Mouse (Mus musculus) layer of hippocampus, adult 2 months (tissue): ENCODE measurements around the gene 6330409D20Rik. TPM values are rescaled to one million over a fixed set of nuclear protein-coding genes. Genes with fewer than 3 reads are reported as not detected.
A peak's percentile ranks its signal among the peaks of the same experiment; 100 is the strongest.

ENCODE experiments used
- DNase-seq, 2 experiments: peaks; one replicate each; pipeline ENCODE4 v3.0.0; 2022; ENCODE audit warnings: low spot score in 2 of 2
- H3K27ac ChIP-seq: fragments of 200-600 bp; 2 replicates; pipeline ENCODE4 v1.8.1; 2022
- H3K4me3 ChIP-seq: fragments of 200-600 bp; 2 replicates; pipeline ENCODE4 v1.8.1; 2022; ENCODE audit warnings: mild to moderate bottlenecking
- CTCF ChIP-seq: fragments of 200-600 bp; conservative IDR thresholded peaks from 2 replicates; pipeline ENCODE4 v1.8.1; 2022; ENCODE audit warnings: antibody characterized with exemption, mild to moderate bottlenecking, moderate library complexity
- total RNA-seq, 2 experiments: library from RNA; stranded (reverse); gene quantifications; 2 replicates each; pipeline ENCODE4 v1.2.3; 2021

The 6330409D20Rik gene
- total RNA-seq, 2 experiments from 2014 or later = 1.4 to 2.9 TPM

- TF ChIP-seq CTCF = no peak
- no peak overlapping the region for H3K4me3 ChIP-seq
Measured at GRCm38 (mm10) chr2:32731911-32732310, 8.9 kb downstream of the 6330409D20Rik start.

DNA sequence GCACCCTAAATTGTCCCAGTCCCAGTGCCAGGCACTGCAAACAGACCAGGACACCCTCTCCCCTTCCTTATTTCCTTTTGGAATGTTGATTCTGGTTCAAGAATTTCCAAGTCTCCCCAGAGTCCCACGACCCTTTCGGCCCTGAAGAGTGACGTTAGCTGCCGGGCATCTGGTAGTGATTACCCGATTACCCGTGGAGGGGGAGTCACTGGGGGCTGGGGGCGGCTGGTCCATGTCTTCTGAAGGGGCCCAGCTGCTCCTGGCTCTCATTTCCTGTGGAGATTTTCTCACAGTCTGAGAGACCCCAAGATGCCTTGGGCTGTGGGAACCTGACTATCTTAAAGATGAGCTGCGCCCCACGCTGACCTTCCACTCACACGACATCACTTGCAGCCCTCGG lies 10.0 kb downstream of the 6330409D20Rik start:
- no peak for DNase-seq
- no peak overlapping the region for H3K27ac ChIP-seq
- TF ChIP-seq CTCF = no peak

More at GRCm38 (mm10) chr2:32731911-32732310, 8.9 kb downstream of the 6330409D20Rik start:
- no peak for DNase-seq
- H3K27ac ChIP-seq = no peak overlapping the region

GRCm38 (mm10) chr2:32729547-32729946 lies 11.3 kb downstream of the 6330409D20Rik start:
- TF ChIP-seq CTCF = no peak
- Histone ChIP-seq H3K27ac (no peak overlapping the region), H3K4me3 (no peak overlapping the region; the same call in 1 of the 2 replicates)
- no peak for DNase-seq

More for the DNA sequence above, 10.0 kb downstream of the 6330409D20Rik start:
- H3K4me3 ChIP-seq = no peak overlapping the region

GRCm38 (mm10) chr2:32728463-32728862 lies 12.4 kb downstream of the 6330409D20Rik start:
- peak overlapping the region; percentile 51 for H3K4me3 ChIP-seq
- peak overlapping the region; percentile 60; the same call in 1 of the 2 replicates for H3K27ac ChIP-seq
- no peak for DNase-seq

DNA sequence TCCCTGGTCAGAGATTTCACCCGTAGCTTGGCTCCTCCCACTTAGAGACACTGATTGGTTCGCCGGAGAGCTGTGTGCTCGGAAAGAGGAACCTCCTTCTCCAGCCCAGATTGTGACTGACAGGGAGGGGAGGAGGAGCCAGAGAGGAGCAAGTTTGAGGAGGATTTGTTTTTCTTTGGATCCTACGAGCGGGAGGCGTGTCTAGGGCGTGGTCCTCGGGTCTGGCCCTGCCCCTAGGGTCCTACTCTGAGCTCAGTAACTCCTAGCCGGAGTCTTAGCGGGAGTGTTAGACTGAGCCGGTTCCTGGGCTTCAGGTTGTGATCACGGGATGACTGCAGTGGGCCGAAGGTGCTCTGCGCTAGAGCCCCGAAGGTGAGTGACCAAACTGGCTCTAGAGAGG lies 13.4 kb downstream of the 6330409D20Rik start:
- Histone ChIP-seq H3K4me3 (peak overlapping the region; percentile 51), H3K27ac (peak overlapping the region; percentile 60; the same call in 1 of the 2 replicates)
- TF ChIP-seq CTCF = no peak
- peak; percentile 83 to 92 for DNase-seq

More at GRCm38 (mm10) chr2:32728463-32728862, 12.4 kb downstream of the 6330409D20Rik start:
- TF ChIP-seq CTCF = no peak

DNA sequence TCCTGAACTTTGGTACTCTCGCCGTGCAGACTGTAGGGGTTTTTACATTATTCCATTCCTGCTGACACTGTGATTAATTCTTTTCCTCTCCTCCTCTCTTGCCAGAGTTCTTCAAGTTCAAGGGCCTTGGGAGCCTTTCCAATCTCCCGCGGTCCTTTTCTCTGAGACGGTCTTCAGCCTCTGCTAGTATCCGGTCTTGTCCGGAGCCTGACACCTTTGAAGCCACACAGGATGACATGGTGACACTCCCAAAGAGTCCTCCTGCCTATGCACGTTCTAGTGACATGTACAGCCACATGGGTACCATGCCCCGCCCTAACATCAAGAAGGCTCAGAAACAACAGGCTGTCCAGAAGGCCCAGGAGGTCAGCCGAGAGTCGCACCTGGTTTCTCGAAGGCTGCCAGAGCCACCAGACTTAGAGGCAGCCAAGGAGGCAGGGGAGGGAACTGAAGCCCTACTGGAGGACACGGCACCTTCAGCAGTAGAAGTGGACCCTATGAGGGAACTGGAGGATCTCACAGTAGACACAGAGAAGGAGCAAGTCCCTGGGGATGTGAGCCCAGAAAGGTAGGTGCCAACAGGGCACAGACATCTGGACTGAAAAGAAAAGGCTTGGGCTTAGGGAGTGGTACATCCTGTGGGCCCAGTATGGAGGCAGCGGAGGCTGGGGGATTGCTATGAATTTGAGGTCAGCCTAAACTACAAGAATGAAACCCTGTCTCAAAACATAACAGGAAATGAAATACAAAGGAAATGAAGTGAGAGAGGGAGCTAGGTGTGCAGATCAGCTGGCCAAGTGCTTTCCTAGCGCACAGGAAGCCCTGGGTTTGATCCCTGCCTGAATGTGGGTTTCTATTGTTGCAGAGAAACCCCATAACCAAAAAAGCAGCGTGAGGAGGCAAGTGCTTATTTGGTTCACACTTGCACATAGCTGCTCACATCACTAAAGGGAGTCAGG lies 15.7 kb downstream of the 6330409D20Rik start:
- Histone ChIP-seq H3K4me3 (no peak overlapping the region), H3K27ac (no peak overlapping the region)
- no peak for DNase-seq
- TF ChIP-seq CTCF = no peak

DNA sequence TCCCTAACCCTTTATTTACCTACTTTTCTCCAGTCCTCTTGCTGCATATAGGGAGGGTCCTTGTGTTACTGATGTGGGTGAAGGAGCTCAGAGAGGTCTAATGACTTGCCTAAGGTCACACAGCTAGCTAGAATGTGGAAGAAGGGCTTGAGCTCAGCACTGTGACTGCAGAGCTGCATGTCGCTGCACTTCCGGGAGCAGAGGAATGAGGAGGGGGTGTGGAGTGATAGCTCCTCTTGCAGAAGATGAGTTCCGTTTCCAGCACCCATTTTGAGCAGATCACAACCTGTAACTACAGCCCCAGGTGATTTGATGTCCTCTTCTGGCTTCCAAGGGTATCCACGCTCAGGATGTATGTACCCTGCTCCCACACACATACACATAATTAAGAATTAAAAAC lies 16.7 kb downstream of the 6330409D20Rik start:
- Histone ChIP-seq H3K4me3 (no peak overlapping the region), H3K27ac (no peak overlapping the region)
- TF ChIP-seq CTCF = no peak
- DNase-seq = no peak

DNA sequence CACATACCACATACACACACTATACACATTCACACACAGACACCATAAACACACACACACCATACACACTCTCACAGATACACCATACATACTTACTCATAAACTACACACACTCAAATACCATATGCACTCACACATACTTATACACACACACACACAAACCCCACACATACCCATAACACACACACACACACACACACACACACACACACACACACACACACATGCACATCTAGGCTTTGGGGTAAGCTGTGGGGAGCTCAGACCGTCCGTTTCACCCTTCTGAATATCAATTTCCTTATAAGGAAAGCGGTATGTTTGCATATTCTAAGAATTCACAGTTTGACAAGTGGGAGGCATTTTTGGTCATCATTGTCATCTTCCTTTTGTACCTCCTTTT lies 18.2 kb downstream of the 6330409D20Rik start:
- Histone ChIP-seq H3K4me3 (no peak overlapping the region), H3K27ac (no peak overlapping the region)
- no peak for TF ChIP-seq CTCF
- DNase-seq = no peak

DNA sequence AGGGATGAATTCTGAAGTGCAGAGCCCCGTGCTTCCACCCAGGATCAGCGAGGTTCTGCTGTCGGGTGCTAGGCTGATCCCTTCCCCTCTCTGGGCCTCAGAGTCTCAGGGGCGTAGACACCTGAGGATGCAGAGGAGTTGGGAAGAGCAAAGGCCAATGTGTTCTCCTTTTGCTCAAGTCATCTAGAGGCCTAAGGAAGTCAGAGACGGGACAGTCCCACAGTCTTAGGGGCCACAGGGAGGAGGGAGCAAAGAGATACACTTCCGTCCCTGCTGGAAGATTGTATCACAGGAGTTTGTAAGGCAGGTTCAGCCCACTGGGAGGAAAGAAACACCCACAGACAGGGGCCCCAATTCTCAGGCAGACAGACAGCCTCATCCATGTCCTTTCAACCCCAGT lies 18.8 kb downstream of the 6330409D20Rik start:
- H3K27ac ChIP-seq = no peak overlapping the region
- no peak overlapping the region for H3K4me3 ChIP-seq
- no peak for TF ChIP-seq CTCF
- DNase-seq = no peak

DNA sequence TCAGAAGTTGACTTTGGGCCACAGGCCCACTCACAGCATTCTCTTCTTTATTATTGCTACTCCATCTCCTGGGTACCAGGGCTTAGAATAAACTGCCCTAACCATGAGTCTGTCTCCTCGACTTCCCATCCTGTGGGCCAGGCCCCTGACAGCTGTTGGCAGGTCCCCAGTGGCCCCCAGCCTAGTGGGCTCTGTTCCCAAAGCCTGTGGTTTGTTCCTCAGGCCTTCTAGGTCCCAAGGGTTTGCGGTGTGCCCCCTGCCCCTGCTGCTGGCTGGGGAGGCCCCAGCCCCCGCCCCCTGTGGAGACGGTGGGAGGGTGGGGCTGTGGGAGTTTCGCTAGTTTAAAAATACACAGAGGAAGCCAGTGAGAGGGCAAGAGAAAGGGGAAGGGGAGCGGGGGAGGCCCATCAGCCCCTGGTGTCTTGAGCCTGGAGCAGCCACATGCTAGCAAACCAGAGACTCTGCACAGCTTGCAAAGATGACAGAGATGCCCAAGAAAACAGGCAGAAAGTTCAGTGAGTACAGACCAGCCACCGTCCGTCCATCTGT lies 20.1 kb downstream of the 6330409D20Rik start, which contains the start of gene Sh2d3c:
Gene Sh2d3c (plus strand): TSS at position 375 of the 549 bp plus-strand sequence.
- Histone ChIP-seq H3K4me3 (no peak within 1 kb of the TSS), H3K27ac (peak within 1 kb of the TSS; percentile 18; the same call in 1 of the 2 replicates)
- no peak for TF ChIP-seq CTCF
- no peak for DNase-seq

GRCm38 (mm10) chr2:32720053-32720452 lies 20.8 kb downstream of the 6330409D20Rik start:
- Histone ChIP-seq H3K27ac (no peak overlapping the region), H3K4me3 (no peak overlapping the region)
- TF ChIP-seq CTCF = no peak
- DNase-seq = no peak

DNA sequence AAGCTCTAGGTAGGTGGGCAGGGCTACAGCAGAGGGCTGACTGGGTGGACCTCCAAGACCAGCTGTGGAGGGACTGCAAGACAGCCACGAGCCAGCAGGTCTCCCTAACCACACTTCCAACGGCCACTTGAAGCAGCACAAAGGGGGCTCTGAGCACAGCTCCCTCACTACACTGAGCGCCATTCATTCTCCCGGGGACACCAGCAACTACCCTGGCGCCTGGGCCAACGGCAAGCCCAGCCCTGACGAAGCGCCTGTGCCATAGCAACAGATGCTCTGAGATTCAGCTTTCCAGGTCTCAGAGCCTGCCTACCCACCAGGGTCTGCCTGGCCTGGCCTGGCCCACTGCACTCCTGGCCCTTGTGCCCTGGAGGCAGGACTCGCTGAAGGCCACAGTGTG lies 22.1 kb downstream of the 6330409D20Rik start:
- H3K27ac ChIP-seq = no peak overlapping the region
- H3K4me3 ChIP-seq = no peak overlapping the region
- DNase-seq = peak in 1 of 2 experiments; percentile 45
- 0 out of 2 replicates have a peak, but pooled peaks have one; percentile 4 for TF ChIP-seq CTCF

- 0 out of 2 replicates have a peak, but pooled peaks have one; percentile 10 for TF ChIP-seq CTCF
- Histone ChIP-seq H3K4me3 (no peak overlapping the region), H3K27ac (peak overlapping the region; percentile 36; the same call in 1 of the 2 replicates)
- no peak for DNase-seq
Measured at GRCm38 (mm10) chr2:32714987-32715425, 25.8 kb downstream of the 6330409D20Rik start.
